Comparison of ENCODE assay signal across 14 mouse cellular contexts in genomic region chr12:112350733-112351132, GRCm38 (mm10).
DNase-seq lines count a peak whose midpoint lies in the region; ATAC-seq lines count a peak whose summit lies in the region.
"Had no signal": no experiment of that assay in that cellular context is flagged by ENCODE, and none has a peak within 500 bp of the region (broad histone marks: within the 10 kb centered on the region; RNA-seq: fewer than 3 reads in every experiment).

No protein-coding gene starts in this region.

- H3K27ac ChIP-seq in forebrain, embryonic 10.5 days, result peak overlapping the region; percentile 51; the same call in 1 of the 2 replicates
- H3K27ac ChIP-seq in forebrain, embryonic 16.5 days (ENCODE audit: low read length), result no peak overlapping the region; the same call in 1 of the 2 replicates
- H3K27ac ChIP-seq in hindbrain, embryonic 15.5 days (replicated peaks), result peak overlapping the region; percentile 55; the same call in 1 of the 2 replicates
- no peak overlapping the region for H3K27ac ChIP-seq in hindbrain, embryonic 13.5 days
- H3K27ac ChIP-seq in embryonic facial prominence, embryonic 15.5 days (replicated peaks), result peak overlapping the region; percentile 71
- H3K27ac ChIP-seq in midbrain, embryonic 15.5 days, result peak overlapping the region; percentile 33
- H3K27ac ChIP-seq: gastrocnemius, adult 2 months; left cerebral cortex, adult 2 months; liver, embryonic 12.5 days had no signal

- H3K4me2 ChIP-seq in forebrain, embryonic 16.5 days (ENCODE audit: low read length), result no peak overlapping the region
- no peak overlapping the region for H3K4me2 ChIP-seq in hindbrain, embryonic 15.5 days
- H3K4me2 ChIP-seq in hindbrain, embryonic 13.5 days, result no peak overlapping the region
- no peak overlapping the region for H3K4me2 ChIP-seq in embryonic facial prominence, embryonic 15.5 days (replicated peaks)
- H3K4me2 ChIP-seq in midbrain, embryonic 15.5 days, result no peak overlapping the region
- H3K4me2 ChIP-seq: liver, embryonic 12.5 days had no signal

- no peak overlapping the region for H3K9ac ChIP-seq in forebrain, embryonic 16.5 days (replicated peaks; ENCODE audit: low read depth, low read length)
- no peak overlapping the region for H3K9ac ChIP-seq in hindbrain, embryonic 15.5 days
- no peak overlapping the region for H3K9ac ChIP-seq in hindbrain, embryonic 13.5 days
- H3K9ac ChIP-seq in embryonic facial prominence, embryonic 15.5 days, result no peak overlapping the region
- H3K9ac ChIP-seq in midbrain, embryonic 15.5 days, result no peak overlapping the region
- H3K9ac ChIP-seq: liver, embryonic 12.5 days had no signal

- no peak overlapping the region for H3K4me3 ChIP-seq in forebrain, embryonic 10.5 days
- no peak overlapping the region for H3K4me3 ChIP-seq in forebrain, embryonic 16.5 days (replicated peaks; ENCODE audit: low read length)
- H3K4me3 ChIP-seq in hindbrain, embryonic 15.5 days, result no peak overlapping the region
- H3K4me3 ChIP-seq in hindbrain, embryonic 13.5 days, result no peak overlapping the region
- no peak overlapping the region for H3K4me3 ChIP-seq in embryonic facial prominence, embryonic 15.5 days (replicated peaks)
- H3K4me3 ChIP-seq in midbrain, embryonic 15.5 days, result no peak overlapping the region
- H3K4me3 ChIP-seq: erythroblast, embryonic 14.5 days; gastrocnemius, adult 2 months; left cerebral cortex, adult 2 months; liver, embryonic 12.5 days had no signal

- H3K27me3 ChIP-seq in forebrain, embryonic 10.5 days (ENCODE audit: poor library complexity, severe bottlenecking), result peaks cover 9% of the 10 kb centered on the region
- no peaks in the 10 kb centered on the region for H3K27me3 ChIP-seq in forebrain, embryonic 16.5 days (replicated peaks; ENCODE audit: control insufficient read depth, insufficient read depth, low read length)
- H3K27me3 ChIP-seq in hindbrain, embryonic 15.5 days, result no peaks in the 10 kb centered on the region
- H3K27me3 ChIP-seq in hindbrain, embryonic 13.5 days, result no peaks in the 10 kb centered on the region
- H3K27me3 ChIP-seq in embryonic facial prominence, embryonic 15.5 days, result no peaks in the 10 kb centered on the region
- H3K27me3 ChIP-seq in midbrain, embryonic 15.5 days (replicated peaks), result no peaks in the 10 kb centered on the region

- no peak; the same call in 1 of the 2 replicates for ATAC-seq in forebrain, embryonic 16.5 days
- 0 out of 2 replicates have a peak, but pooled peaks have one; percentile 19 for ATAC-seq in hindbrain, embryonic 15.5 days (ENCODE audit: low FRiP score, low read depth)
- no peak for ATAC-seq in hindbrain, embryonic 13.5 days (ENCODE audit: low FRiP score)
- ATAC-seq in embryonic facial prominence, embryonic 15.5 days (ENCODE audit: insufficient number of reproducible peaks, low FRiP score, low TSS enrichment, low read depth), result no peak
- 0 out of 2 replicates have a peak, but pooled peaks have one; percentile 24 for ATAC-seq in midbrain, embryonic 15.5 days (replicated peaks)
- ATAC-seq: liver, embryonic 12.5 days had no signal

- intact Hi-C loops in left cerebral cortex, postnatal 14 days (cut with DNase I), result no loop called here

- no peak for DNase-seq in forebrain, embryonic 10.5 days (ENCODE audit: extremely low spot score, low spot score)
- no peak for DNase-seq in left cerebral cortex, postnatal 14 days (ENCODE audit: low spot score in 2 of 2)
- DNase-seq in layer of hippocampus, postnatal 25 days (ENCODE audit: extremely low spot score in 1 of 2, low spot score in 1 of 2), result no peak
- DNase-seq: adrenal gland, postnatal 36 days; gastrocnemius, adult 2 months; thymus, adult 18-20 months had no signal

- H3K4me1 ChIP-seq in forebrain, embryonic 10.5 days, result peaks cover 18% of the 10 kb centered on the region
- H3K4me1 ChIP-seq in forebrain, embryonic 16.5 days (replicated peaks; ENCODE audit: control insufficient read depth, insufficient read depth, low read length), result peaks cover 16% of the 10 kb centered on the region
- peaks cover 17% of the 10 kb centered on the region for H3K4me1 ChIP-seq in hindbrain, embryonic 15.5 days (replicated peaks)
- H3K4me1 ChIP-seq in hindbrain, embryonic 13.5 days (replicated peaks), result peaks cover 19% of the 10 kb centered on the region
- H3K4me1 ChIP-seq in embryonic facial prominence, embryonic 15.5 days, result peaks cover 19% of the 10 kb centered on the region
- peaks cover 18% of the 10 kb centered on the region for H3K4me1 ChIP-seq in midbrain, embryonic 15.5 days
- H3K4me1 ChIP-seq: liver, embryonic 12.5 days had no signal

- H3K36me3 ChIP-seq in forebrain, embryonic 10.5 days (replicated peaks), result no peaks in the 10 kb centered on the region
- no peaks in the 10 kb centered on the region for H3K36me3 ChIP-seq in forebrain, embryonic 16.5 days (ENCODE audit: control insufficient read depth, insufficient read depth)
- no peaks in the 10 kb centered on the region for H3K36me3 ChIP-seq in hindbrain, embryonic 15.5 days
- H3K36me3 ChIP-seq in hindbrain, embryonic 13.5 days, result no peaks in the 10 kb centered on the region
- no peaks in the 10 kb centered on the region for H3K36me3 ChIP-seq in embryonic facial prominence, embryonic 15.5 days
- no peaks in the 10 kb centered on the region for H3K36me3 ChIP-seq in midbrain, embryonic 15.5 days (replicated peaks)
- H3K36me3 ChIP-seq: liver, embryonic 12.5 days had no signal

- 46% methylated on average over 9 of the region's 9 CpGs for WGBS in forebrain, embryonic 10.5 days
- WGBS in forebrain, embryonic 16.5 days, result 29% methylated on average over 9 of the region's 9 CpGs
- 32% methylated on average over 9 of the region's 9 CpGs for WGBS in hindbrain, embryonic 15.5 days
- WGBS in hindbrain, embryonic 13.5 days, result 33% methylated on average over 9 of the region's 9 CpGs
- WGBS in embryonic facial prominence, embryonic 15.5 days, result 36% methylated on average over 9 of the region's 9 CpGs
- WGBS in midbrain, embryonic 15.5 days, result 23% methylated on average over 9 of the region's 9 CpGs

- 0 out of 2 replicates have a peak, but pooled peaks cover 4% of the 10 kb centered on the region for H3K9me3 ChIP-seq in forebrain, embryonic 10.5 days
- H3K9me3 ChIP-seq in forebrain, embryonic 16.5 days (ENCODE audit: control insufficient read depth, low read length), result no peaks in the 10 kb centered on the region
- no peaks in the 10 kb centered on the region for H3K9me3 ChIP-seq in hindbrain, embryonic 15.5 days
- H3K9me3 ChIP-seq in hindbrain, embryonic 13.5 days, result no peaks in the 10 kb centered on the region
- H3K9me3 ChIP-seq in embryonic facial prominence, embryonic 15.5 days (replicated peaks), result no peaks in the 10 kb centered on the region
- no peaks in the 10 kb centered on the region for H3K9me3 ChIP-seq in midbrain, embryonic 15.5 days
- H3K9me3 ChIP-seq: liver, embryonic 12.5 days had no signal

Comparison
In these comparisons a context has a peak if more than half of its experiments do, and no peak if none do; other contexts are left out.
1. H3K27ac ChIP-seq: peak in forebrain, embryonic 10.5 days (single experiment), hindbrain, embryonic 15.5 days (single experiment), embryonic facial prominence, embryonic 15.5 days (single experiment) and midbrain, embryonic 15.5 days (single experiment); none in forebrain, embryonic 16.5 days (single experiment) and hindbrain, embryonic 13.5 days (single experiment).
2. ATAC-seq: peak in hindbrain, embryonic 15.5 days (single experiment) and midbrain, embryonic 15.5 days (single experiment); none in forebrain, embryonic 16.5 days (single experiment), hindbrain, embryonic 13.5 days (single experiment) and embryonic facial prominence, embryonic 15.5 days (single experiment).